Mouse (Mus musculus) lung, embryonic 16.5 days (tissue): ENCODE results near the gene Rergl. TPM values are rescaled to one million over a fixed set of nuclear protein-coding genes. Genes with fewer than 3 reads are reported as not detected.

Experiments used
- ATAC-seq: fragments of 200-750 bp; cut with Nextera tagmentation; 2 replicates; pipeline ENCODE4 v1.8.0; 2017; ENCODE audit warnings: low read depth, mild to moderate bottlenecking, moderate library complexity
- H3K27ac ChIP-seq: fragments of 300-500 bp; sonication (generic); 2 replicates; pipeline ENCODE4 v1.5.1; 2014; ENCODE audit warnings: mild to moderate bottlenecking, control low read depth, low read length
- H3K27me3 ChIP-seq: fragments of 300-500 bp; sonication (generic); 2 replicates; pipeline ENCODE4 v1.6.1; 2014; ENCODE audit warnings: low read depth, low read length, mixed read lengths; ENCODE audit not compliant: control insufficient read depth, insufficient read depth
- H3K36me3 ChIP-seq: fragments of 300-500 bp; sonication (generic); 2 replicates; pipeline ENCODE4 v1.6.1; 2014; ENCODE audit warnings: low read length; ENCODE audit not compliant: control insufficient read depth, insufficient read depth
- H3K4me1 ChIP-seq: fragments of 300-500 bp; sonication (generic); replicated peaks from 2 replicates; pipeline ENCODE4 v1.6.1; 2014; ENCODE audit warnings: low read length, mixed read lengths; ENCODE audit not compliant: control insufficient read depth, insufficient read depth
- H3K4me2 ChIP-seq: fragments of 300-500 bp; sonication (generic); 2 replicates; pipeline ENCODE4 v1.6.1; 2014; ENCODE audit warnings: low read depth, low read length, control low read depth
- H3K4me3 ChIP-seq: fragments of 300-500 bp; sonication (generic); 2 replicates; pipeline ENCODE4 v1.5.1; 2014; ENCODE audit warnings: mild to moderate bottlenecking, low read length, control low read depth
- H3K9ac ChIP-seq: fragments of 300-500 bp; sonication (generic); 2 replicates; pipeline ENCODE4 v1.6.1; 2014; ENCODE audit warnings: low read length, control low read depth
- H3K9me3 ChIP-seq: fragments of 300-500 bp; sonication (generic); 2 replicates; pipeline ENCODE4 v1.6.1; 2016; ENCODE audit warnings: low read length; ENCODE audit not compliant: control insufficient read depth
- WGBS: fragments of 180-500 bp; shearing (Covaris S2); extraction: QIAGEN DNeasy Blood & Tissue Kit; methylation state at CpG from one replicate; pipeline ENCODE4 v1.1.7; 2014; 5-methylcytosine and 5-hydroxymethylcytosine counted together
- polyA plus RNA-seq: library from polyadenylated mRNA; unstranded; fragments of >200 nt; fragmentation: Nextera tagmentation; extraction: Ambion mirVana; gene quantifications from 2 replicates; pipeline ENCODE4 v1.2.1, GENCODE M21; 2015

Gene Rergl
- polyA plus RNA-seq, 1 experiment from 2014 or later, result not detected

DNA sequence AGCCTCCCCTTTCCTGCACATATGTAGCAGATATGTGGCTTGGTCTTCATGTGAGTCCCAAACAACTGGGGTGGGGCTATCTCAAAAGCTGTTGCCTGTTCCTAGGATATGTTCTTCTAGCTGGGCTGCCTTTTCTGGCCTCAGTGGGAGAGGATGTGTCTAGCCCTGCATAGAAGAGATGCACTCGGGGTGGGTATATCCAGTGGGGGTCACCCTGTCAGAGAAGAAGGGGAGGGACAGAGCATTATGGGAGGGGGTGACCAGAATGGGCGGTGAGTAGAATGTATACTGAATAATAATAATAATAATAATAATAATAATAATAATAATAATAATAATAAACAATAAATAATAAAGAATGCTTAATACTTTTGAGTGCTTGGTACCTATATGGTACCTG is 57.8 kb downstream of the Rergl start:
- no peaks in the 10 kb centered on the region for H3K9me3 ChIP-seq
- H3K27me3 ChIP-seq, result no peaks in the 10 kb centered on the region
- no peak overlapping the region for H3K27ac ChIP-seq
- no peaks in the 10 kb centered on the region for H3K36me3 ChIP-seq
- no peaks in the 10 kb centered on the region for H3K4me1 ChIP-seq
- no peak overlapping the region for H3K4me3 ChIP-seq
- 79% methylated on average over 2 of the region's 2 CpGs for WGBS
- H3K9ac ChIP-seq, result no peak overlapping the region
- H3K4me2 ChIP-seq, result no peak overlapping the region
- no peak for ATAC-seq

Other genes with a start within 250 kb of the Rergl start
- 2.2 and 2.7 TPM in 2 replicates for gene Pik3c2g, start 85.2 kb upstream of the Rergl start, polyA plus RNA-seq